Mouse (Mus musculus) CD4-positive helper T cell, adult 2 months (primary cell): ENCODE data around the gene Tnik.

Experiments used
- DNase-seq: peaks from one replicate; pipeline ENCODE4 v3.0.0-alpha.2; 2012; ENCODE audit warnings: low read depth, missing footprints, low spot score

The Tnik gene

DNA sequence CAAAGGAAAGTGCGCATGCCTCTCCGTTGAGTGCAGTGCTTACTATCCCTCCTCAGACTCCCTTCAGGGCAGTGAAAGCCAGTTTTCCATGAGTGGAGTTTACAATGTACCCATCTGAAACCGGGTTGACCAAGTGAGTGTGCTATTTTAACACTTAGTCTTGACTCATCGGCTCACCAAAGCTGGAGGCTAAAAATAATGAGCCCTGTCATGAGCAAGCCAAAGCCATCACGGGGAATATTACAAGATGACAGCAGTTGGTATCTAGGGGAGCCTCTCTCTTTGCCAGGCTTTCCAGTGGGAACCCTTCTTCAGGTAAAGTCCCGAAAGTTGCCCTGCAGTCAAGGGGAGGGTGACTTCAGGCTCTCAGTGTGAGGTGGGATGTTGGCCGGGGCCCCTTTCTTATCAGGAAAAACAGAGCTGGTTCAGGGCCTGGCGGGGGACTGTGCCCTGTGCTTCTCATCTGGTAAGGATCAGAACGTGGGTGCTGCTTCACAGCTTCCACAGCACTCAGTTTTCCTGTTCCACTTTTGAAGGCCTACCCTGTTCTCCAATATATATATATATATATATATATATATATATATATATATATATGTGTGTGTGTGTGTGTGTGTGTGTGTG, 136.7 kb downstream of the Tnik start:
- DNase-seq, result no peak

GRCm38 (mm10) chr3:28401335-28401734, 138.3 kb downstream of the Tnik start:
- DNase-seq, result peak; percentile 8

GRCm38 (mm10) chr3:28402221-28402620, 139.2 kb downstream of the Tnik start:
- DNase-seq, result peak; percentile 82

- DNase-seq, result peak; percentile 21
Measured at GRCm38 (mm10) chr3:28405391-28405790, 142.4 kb downstream of the Tnik start.

- DNase-seq, result no peak
Measured at GRCm38 (mm10) chr3:28408859-28409459, 145.9 kb downstream of the Tnik start.

DNA sequence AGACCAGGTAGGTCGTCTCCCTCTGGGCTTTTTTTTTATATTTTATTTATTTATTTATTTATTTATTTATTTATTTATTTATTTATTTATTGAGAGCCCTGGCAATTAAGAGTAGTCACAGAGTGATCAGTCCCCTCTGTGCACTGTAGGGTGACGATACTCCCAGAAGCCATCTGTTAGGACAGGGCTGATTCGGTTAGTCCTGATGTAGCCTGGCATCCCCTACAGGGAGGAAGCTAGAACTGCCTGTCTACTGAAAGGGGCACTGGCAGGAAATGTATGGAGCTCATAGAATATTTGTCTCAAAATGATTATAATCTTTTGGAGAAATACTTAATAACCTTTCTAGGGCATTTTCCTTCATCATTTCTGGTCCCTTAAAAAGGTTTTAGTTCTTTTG, 147.3 kb downstream of the Tnik start:
- no peak for DNase-seq

GRCm38 (mm10) chr3:28415986-28416385, 153.0 kb downstream of the Tnik start:
- no peak for DNase-seq

DNA sequence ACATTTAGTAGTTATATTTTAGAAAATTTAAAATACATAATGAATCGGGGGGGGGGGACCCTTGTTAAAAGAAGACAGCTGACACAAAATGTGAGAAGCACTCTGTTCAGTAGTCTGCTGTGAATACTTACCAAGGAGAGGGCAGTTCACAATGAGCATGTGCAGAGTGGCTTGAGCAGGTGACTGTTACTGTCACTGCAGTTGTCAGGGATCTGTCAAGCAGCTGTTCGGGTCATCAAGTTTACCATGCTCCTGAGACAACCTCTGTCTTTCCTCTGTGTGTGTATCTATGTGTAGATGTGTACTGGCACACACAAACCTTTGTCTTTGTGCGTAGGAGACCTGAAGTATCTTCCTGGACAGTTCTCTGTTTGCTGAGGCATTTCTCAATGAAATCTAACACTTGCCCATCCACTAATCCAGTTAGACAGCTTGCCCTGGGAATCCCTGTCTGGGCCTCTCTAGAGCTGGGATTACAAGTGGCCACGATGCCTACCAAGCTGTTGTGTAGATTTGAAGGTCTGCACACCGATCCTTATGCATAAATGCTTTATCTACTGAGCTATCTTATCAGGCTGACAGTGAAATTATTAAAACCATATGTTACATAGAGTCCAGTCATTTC, 154.2 kb downstream of the Tnik start:
- no peak for DNase-seq

DNA sequence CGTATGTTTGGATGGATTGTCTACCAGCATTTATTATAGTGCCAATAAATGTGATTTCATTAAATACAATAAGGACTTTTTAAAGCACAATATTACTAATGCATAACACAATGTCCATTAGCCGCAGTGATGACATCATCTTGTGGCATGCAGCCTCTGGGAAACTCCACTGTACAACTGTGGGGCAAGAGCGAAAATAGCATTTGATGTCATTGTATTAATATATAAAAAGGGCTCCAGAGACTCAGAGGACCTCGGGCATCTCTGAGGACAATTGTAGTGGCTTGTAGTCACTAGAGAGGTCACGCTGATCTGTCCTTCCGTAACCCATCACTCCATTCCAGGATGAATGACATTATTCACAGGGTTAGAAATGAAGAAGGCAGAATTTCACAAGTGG, 157.2 kb downstream of the Tnik start:
- DNase-seq, result no peak

- no peak for DNase-seq
Measured at GRCm38 (mm10) chr3:28420698-28421097, 157.7 kb downstream of the Tnik start.

GRCm38 (mm10) chr3:28421798-28422197, 158.8 kb downstream of the Tnik start:
- no peak for DNase-seq

DNA sequence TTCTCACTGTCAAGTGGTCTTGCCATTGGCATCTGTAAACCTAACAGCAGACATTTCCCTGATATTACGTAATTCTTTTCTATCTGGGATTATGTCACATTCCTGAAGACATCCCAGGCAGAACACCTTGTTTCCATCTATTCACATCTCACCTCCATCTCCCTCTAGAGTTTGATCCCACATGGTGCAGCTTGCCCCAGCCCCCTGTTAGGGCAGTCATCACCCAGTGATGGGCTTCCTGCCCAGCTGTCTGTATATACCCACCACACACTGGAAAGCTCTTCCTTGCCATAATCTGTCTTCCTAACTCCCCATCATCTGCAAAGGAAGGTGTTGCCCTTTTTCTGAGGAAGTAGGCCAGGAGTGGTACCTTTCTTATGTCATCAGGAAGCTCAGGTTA, 159.2 kb downstream of the Tnik start:
- DNase-seq, result no peak

GRCm38 (mm10) chr3:28425911-28426310, 162.9 kb downstream of the Tnik start:
- DNase-seq, result no peak

GRCm38 (mm10) chr3:28431459-28431858, 168.4 kb downstream of the Tnik start:
- DNase-seq, result no peak

DNA sequence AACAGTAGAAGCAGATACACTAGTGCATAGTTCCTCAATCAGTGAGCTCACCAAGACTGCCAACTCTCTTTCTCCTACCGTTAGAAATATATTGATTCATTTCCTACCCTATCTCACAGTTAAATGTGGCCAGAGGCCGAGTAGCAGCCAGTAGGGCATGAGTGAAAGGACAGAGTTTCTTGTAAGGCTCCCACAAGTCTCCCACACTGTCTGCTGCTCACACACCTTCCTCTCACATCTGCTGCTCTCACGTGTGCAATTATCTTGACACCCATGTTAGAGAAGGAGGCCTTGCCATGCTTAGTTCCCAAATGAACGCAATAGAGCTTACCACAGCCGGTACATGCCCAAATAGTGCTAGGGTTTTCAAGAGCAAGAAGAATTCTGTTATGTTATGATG, 169.3 kb downstream of the Tnik start:
- DNase-seq, result no peak

DNA sequence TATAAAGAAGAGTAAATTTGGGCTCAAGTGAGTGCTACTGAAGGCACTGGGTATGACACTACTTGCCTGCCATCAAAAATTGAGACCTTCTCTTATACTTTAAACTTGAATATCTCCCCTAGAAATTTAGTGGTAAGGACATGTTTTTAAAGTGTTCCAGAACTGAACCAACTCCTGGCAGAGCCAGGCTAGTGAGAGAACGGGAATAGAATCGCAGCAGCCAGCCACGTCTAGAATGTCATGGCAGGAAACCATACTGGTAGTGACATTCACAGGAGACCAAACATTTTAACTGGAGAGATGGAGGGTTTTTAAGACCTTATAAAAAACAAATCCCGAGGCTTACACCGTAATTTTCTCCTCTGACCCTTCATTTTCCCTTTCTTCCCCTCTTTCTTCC, 172.5 kb downstream of the Tnik start:
- no peak for DNase-seq

DNA sequence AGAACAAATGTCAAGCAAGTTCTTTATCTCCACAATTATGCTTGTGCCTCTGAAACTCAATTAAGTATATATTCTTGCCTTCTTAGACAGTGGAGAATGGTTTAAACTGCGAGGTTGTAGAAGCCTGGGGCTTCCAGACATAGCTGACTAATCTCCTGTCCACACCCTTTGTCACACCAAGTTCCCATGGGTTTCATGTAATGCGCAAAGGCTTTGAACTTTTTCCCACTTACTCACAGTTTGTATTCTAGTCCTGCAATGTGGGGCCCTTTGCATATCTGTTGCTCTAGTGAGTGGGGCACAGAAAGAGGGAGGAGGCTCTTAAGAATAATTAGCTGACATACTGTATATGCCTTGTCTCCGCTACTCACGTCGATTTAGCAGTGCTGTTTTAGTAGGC, 174.4 kb downstream of the Tnik start:
- no peak for DNase-seq

GRCm38 (mm10) chr3:28441545-28441944, 178.5 kb downstream of the Tnik start:
- DNase-seq, result no peak

- DNase-seq, result no peak
Measured at GRCm38 (mm10) chr3:28442116-28442515, 179.1 kb downstream of the Tnik start.

- DNase-seq, result no peak
Measured at GRCm38 (mm10) chr3:28447950-28448349, 184.9 kb downstream of the Tnik start.

DNA sequence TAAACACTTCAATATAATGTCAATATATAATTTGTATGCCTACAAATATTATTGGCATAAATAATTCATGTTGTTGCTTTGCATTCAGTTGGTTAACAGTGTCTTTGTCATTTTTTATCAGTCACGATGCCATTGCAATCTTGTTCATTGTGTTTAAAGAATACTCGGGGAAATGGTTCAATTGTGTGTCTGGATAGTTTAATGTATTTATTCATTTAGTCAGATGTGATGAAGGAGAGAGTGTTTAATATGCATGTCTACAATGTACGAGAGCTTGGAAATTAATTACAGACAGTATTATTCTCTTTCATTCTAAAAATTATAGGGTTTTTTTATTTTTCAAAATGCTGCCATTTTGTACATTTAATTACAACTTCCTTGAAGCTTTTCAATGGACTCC, 190.4 kb downstream of the Tnik start:
- no peak for DNase-seq

DNA sequence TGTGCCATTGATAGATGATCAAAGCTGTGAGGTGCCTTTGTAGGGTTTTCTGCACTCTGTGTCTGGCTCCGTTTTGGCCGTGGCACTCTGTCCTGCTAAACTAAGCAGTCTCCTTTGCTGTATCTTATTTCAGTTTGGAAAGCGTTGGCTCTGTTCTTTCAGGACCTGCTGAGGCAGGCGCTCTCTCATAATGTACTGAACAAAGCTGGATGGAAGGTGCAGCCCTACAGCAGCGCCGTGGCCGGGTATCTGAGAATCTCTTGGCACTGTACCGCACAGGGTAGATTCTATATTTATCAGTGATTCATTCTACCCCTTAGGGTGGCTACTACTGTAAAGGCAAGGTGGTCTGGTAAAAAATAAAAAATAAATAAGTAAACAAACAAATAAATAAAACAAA, 193.8 kb downstream of the Tnik start:
- no peak for DNase-seq

- DNase-seq, result no peak
Measured at GRCm38 (mm10) chr3:28457517-28457916, 194.5 kb downstream of the Tnik start.
